Mouse (Mus musculus): ENCODE results near the gene Cep131. TPM values are rescaled to one million over a fixed set of nuclear protein-coding genes. Genes with fewer than 3 reads are reported as not detected.

Gene Cep131
- polyA plus RNA-seq, 1 experiment from 2014 or later, result 20.1 TPM

DNA sequence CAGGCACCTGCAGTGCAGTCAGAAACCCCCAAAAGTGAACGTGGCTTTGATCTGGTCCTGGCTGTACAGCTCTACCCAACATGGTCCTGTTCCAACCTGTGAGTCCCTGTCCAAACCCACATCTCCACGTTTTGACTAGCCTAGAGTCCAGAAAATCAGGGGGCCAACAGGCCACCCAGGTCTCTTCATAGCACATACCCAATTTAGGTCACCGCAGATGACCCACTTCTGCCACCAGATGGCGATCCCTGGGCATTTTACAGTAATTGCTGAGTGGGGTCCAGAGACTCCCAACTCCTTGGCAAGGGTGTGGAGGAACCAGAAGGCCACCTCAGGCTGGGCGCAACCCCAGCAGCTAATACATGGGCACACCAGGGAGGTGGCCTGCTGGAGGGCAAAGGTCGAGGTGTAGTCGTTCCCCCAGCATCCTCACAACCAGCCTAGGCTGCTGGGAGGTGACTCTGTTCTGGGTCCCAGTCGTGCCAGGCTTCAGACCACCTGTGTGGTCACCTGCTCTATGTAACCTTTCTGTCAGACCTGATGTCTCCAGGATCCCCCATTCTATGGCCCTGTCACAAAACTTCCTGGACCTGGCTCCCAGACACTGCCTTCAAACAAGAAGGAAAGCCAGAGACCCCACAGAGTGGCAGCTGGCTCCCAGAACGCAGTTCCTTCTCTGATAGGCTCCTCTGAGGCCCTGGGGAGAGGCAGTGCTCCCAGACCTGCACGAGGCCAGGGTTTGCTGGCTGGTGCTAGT, 56.3 kb downstream of the Cep131 start:
- Histone ChIP-seq H3K4me3 (ENCODE audit: low read depth, low read length) (no peak overlapping the region), H3K27ac (ENCODE audit: low read length) (no peak overlapping the region), H3K27me3 (ENCODE audit: control insufficient read depth, insufficient read depth, low read length) (no peaks in the 10 kb centered on the region), H3K4me2 (replicated peaks; ENCODE audit: low read depth, low read length) (no peak overlapping the region), H3K9ac (replicated peaks; ENCODE audit: low read depth, low read length) (no peak overlapping the region), H3K4me1 (ENCODE audit: control insufficient read depth, insufficient read depth, low read length) (peaks cover 22% of the 10 kb centered on the region), H3K9me3 (ENCODE audit: control insufficient read depth, low read depth, low read length) (no peaks in the 10 kb centered on the region), H3K36me3 (ENCODE audit: control insufficient read depth, insufficient read depth, low read length) (no peaks in the 10 kb centered on the region)
- 34% methylated on average over 10 of the region's 10 CpGs for WGBS
- no peak for ATAC-seq (ENCODE audit: insufficient number of reproducible peaks, insufficient read depth, low FRiP score, low read depth)

DNA sequence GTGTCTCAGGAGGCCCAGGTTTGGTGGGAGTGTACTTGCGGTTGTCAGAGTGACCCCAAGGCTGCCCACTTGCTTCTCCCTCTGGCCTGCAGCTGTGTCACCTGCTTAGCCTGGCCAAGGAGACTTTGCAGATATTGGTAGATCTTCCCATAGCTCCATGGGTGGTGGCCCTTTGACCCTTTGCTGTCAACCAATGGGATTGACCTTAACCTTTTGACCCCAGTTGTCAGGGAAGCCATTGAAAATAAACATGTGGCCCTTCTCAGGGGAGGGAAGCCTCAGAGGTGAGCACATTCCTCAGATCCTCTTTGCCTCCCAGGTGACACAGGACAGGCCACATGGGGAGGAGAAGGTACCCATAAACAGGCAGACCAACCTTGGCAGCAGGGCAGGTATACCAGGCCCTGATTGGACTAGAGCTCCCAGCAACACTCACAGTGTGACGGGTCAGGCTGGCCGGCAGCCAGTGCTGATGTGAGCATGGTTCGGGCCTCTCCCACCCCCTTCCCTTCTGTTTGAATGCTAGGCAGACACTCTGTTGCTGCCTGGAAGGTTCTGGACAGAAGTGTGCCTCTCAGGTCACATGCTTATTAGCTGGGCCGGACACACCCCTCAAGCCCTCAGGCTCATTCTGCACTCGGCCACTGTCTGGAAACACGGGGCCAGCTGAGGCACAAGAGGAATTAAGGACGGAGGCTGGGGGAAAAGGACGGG, 57.0 kb downstream of the Cep131 start:
- Histone ChIP-seq H3K9ac (replicated peaks; ENCODE audit: low read depth, low read length) (no peak overlapping the region), H3K9me3 (ENCODE audit: control insufficient read depth, low read depth, low read length) (no peaks in the 10 kb centered on the region)

DNA sequence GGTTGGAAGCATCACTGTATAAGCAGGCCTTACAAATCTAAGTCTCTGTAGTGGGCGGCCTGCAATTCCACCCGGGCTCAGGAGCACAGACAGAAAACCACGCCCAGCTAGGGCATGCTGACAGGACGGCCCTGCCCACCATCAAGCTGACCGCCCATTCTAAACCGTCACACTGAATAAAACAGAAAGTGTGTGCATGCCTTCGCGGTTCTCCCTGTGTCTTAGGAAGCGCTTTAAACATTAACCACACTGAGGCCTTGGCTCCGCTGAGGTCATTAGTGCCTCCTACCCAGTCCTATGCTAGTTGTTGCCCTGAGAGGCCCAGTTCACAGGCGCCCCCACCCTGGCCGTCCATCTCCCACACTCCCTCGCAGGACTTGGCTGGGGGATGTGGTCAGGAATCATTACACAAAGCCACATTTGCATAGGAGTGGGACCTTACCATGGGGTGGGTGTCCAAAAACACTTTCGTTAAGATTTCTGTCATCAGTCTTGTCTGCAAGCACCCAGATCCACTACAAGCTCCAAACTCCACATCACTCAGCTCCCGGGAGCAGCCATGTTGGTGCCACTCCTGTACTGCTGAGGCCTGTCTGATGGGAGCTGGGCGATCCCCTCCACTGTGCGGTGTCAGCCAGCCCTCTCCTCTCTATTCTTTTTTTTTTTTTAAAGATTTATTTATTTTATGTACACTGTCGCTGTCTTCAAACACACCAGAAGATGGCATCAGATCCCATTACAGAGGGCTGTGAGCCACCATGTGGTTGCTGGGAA, 58.1 kb downstream of the Cep131 start:
- H3K4me2 ChIP-seq (replicated peaks; ENCODE audit: low read depth, low read length), result no peak overlapping the region
- H3K27me3 ChIP-seq (ENCODE audit: control insufficient read depth, insufficient read depth, low read length), result no peaks in the 10 kb centered on the region
- ATAC-seq (ENCODE audit: insufficient number of reproducible peaks, insufficient read depth, low FRiP score, low read depth), result peak; percentile 64; the same call in 1 of the 2 replicates
- no peaks in the 10 kb centered on the region for H3K36me3 ChIP-seq (ENCODE audit: control insufficient read depth, insufficient read depth, low read length)
- H3K27ac ChIP-seq (ENCODE audit: low read length), result no peak overlapping the region
- H3K4me3 ChIP-seq (ENCODE audit: low read depth, low read length), result no peak overlapping the region
- 52% methylated on average over 18 of the region's 18 CpGs for WGBS
- no peaks in the 10 kb centered on the region for H3K9me3 ChIP-seq (ENCODE audit: control insufficient read depth, low read depth, low read length)
- H3K4me1 ChIP-seq (ENCODE audit: control insufficient read depth, insufficient read depth, low read length), result peaks cover 18% of the 10 kb centered on the region; the same call in 1 of the 2 replicates
- H3K9ac ChIP-seq (replicated peaks; ENCODE audit: low read depth, low read length), result no peak overlapping the region

More for the DNA sequence above, 57.0 kb downstream of the Cep131 start:
- Histone ChIP-seq H3K36me3 (ENCODE audit: control insufficient read depth, insufficient read depth, low read length) (no peaks in the 10 kb centered on the region), H3K4me2 (replicated peaks; ENCODE audit: low read depth, low read length) (no peak overlapping the region), H3K4me1 (ENCODE audit: control insufficient read depth, insufficient read depth, low read length) (peaks cover 22% of the 10 kb centered on the region), H3K27ac (ENCODE audit: low read length) (no peak overlapping the region), H3K4me3 (ENCODE audit: low read depth, low read length) (no peak overlapping the region), H3K27me3 (ENCODE audit: control insufficient read depth, insufficient read depth, low read length) (no peaks in the 10 kb centered on the region)
- WGBS, result 35% methylated on average over 9 of the region's 9 CpGs
- no peak for ATAC-seq (ENCODE audit: insufficient number of reproducible peaks, insufficient read depth, low FRiP score, low read depth)

DNA sequence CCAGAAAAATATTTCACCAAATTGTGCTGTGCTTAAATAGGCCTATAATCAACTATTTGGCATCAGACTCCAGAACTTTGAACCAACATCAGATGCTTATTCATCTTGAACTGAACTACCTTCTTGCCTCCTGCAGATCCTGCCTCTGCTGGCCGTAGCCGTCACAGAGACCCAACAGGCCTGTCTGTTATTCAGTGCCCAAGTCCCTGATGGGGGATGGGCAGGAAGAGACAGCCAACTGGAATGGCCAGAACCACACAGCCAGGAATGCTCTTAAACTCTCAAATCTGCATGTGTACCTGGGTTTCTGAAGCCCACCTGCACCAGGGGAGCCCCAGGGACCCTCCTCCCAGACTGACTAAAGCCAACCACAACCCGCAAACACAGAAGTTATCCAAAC, 59.7 kb downstream of the Cep131 start:
- H3K4me3 ChIP-seq (ENCODE audit: low read depth, low read length), result no peak overlapping the region
- ATAC-seq (ENCODE audit: insufficient number of reproducible peaks, insufficient read depth, low FRiP score, low read depth), result no peak
- H3K27me3 ChIP-seq (ENCODE audit: control insufficient read depth, insufficient read depth, low read length), result no peaks in the 10 kb centered on the region
- 86% methylated on average over 3 of the region's 3 CpGs for WGBS
- no peaks in the 10 kb centered on the region for H3K9me3 ChIP-seq (ENCODE audit: control insufficient read depth, low read depth, low read length)
- H3K4me1 ChIP-seq (ENCODE audit: control insufficient read depth, insufficient read depth, low read length), result peaks cover 14% of the 10 kb centered on the region; the same call in 1 of the 2 replicates
- no peak overlapping the region for H3K9ac ChIP-seq (replicated peaks; ENCODE audit: low read depth, low read length)
- no peak overlapping the region for H3K4me2 ChIP-seq (replicated peaks; ENCODE audit: low read depth, low read length)
- H3K36me3 ChIP-seq (ENCODE audit: control insufficient read depth, insufficient read depth, low read length), result no peaks in the 10 kb centered on the region
- H3K27ac ChIP-seq (ENCODE audit: low read length), result no peak overlapping the region

- Histone ChIP-seq H3K27ac (ENCODE audit: low read length) (no peak overlapping the region), H3K36me3 (ENCODE audit: control insufficient read depth, insufficient read depth, low read length) (no peaks in the 10 kb centered on the region), H3K4me3 (ENCODE audit: low read depth, low read length) (no peak overlapping the region), H3K9me3 (ENCODE audit: control insufficient read depth, low read depth, low read length) (no peaks in the 10 kb centered on the region), H3K4me2 (replicated peaks; ENCODE audit: low read depth, low read length) (no peak overlapping the region), H3K27me3 (ENCODE audit: control insufficient read depth, insufficient read depth, low read length) (no peaks in the 10 kb centered on the region), H3K9ac (replicated peaks; ENCODE audit: low read depth, low read length) (no peak overlapping the region), H3K4me1 (ENCODE audit: control insufficient read depth, insufficient read depth, low read length) (no peaks in the 10 kb centered on the region)
- no peak for ATAC-seq (ENCODE audit: insufficient number of reproducible peaks, insufficient read depth, low FRiP score, low read depth)
- 67% methylated on average over 12 of the region's 12 CpGs for WGBS
Measured at GRCm38 (mm10) chr11:120022841-120023240, 63.8 kb downstream of the Cep131 start.

- ATAC-seq (ENCODE audit: insufficient number of reproducible peaks, insufficient read depth, low FRiP score, low read depth), result no peak
- Histone ChIP-seq H3K9ac (replicated peaks; ENCODE audit: low read depth, low read length) (no peak overlapping the region), H3K27ac (ENCODE audit: low read length) (no peak overlapping the region), H3K27me3 (ENCODE audit: control insufficient read depth, insufficient read depth, low read length) (no peaks in the 10 kb centered on the region), H3K4me2 (replicated peaks; ENCODE audit: low read depth, low read length) (no peak overlapping the region), H3K9me3 (ENCODE audit: control insufficient read depth, low read depth, low read length) (no peaks in the 10 kb centered on the region), H3K4me3 (ENCODE audit: low read depth, low read length) (no peak overlapping the region), H3K4me1 (ENCODE audit: control insufficient read depth, insufficient read depth, low read length) (no peaks in the 10 kb centered on the region), H3K36me3 (ENCODE audit: control insufficient read depth, insufficient read depth, low read length) (no peaks in the 10 kb centered on the region)
- 58% methylated on average over 8 of the region's 8 CpGs for WGBS
Measured at GRCm38 (mm10) chr11:120022216-120022615, 64.4 kb downstream of the Cep131 start.

DNA sequence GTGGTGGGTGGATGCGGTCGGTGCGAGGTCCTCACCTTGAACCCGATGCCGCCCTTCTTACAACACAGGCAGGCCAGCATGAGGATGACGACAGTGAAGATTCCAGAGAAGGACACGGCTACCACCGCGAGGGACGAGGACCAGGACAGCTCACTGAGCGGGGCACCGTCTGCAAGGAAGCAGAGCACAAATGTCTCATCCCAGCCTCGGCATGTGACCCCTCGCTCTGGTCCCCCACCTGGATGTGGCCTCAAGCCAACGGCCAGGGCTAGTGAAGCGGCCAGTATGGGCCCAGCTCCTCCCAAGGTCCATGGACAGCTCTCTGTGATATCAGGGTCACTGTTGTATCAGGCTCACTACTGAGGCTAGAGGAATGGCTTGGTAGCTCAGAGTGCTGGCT, 65.3 kb downstream of the Cep131 start:
- no peak overlapping the region for H3K4me3 ChIP-seq (ENCODE audit: low read depth, low read length)
- no peak overlapping the region for H3K4me2 ChIP-seq (replicated peaks; ENCODE audit: low read depth, low read length)
- WGBS, result 88% methylated on average over 16 of the region's 16 CpGs
- H3K27me3 ChIP-seq (ENCODE audit: control insufficient read depth, insufficient read depth, low read length), result no peaks in the 10 kb centered on the region
- no peaks in the 10 kb centered on the region for H3K4me1 ChIP-seq (ENCODE audit: control insufficient read depth, insufficient read depth, low read length)
- H3K27ac ChIP-seq (ENCODE audit: low read length), result no peak overlapping the region
- no peak overlapping the region for H3K9ac ChIP-seq (replicated peaks; ENCODE audit: low read depth, low read length)
- no peaks in the 10 kb centered on the region for H3K9me3 ChIP-seq (ENCODE audit: control insufficient read depth, low read depth, low read length)
- no peaks in the 10 kb centered on the region for H3K36me3 ChIP-seq (ENCODE audit: control insufficient read depth, insufficient read depth, low read length)
- ATAC-seq (ENCODE audit: insufficient number of reproducible peaks, insufficient read depth, low FRiP score, low read depth), result no peak
